Mouse (Mus musculus) E14TG2a.4 (cell line): Measurements from ENCODE around the gene Rfc5.

ENCODE experiments used
- H3K27me3 ChIP-seq: 2 replicates; pipeline ENCODE4 v1.6.1; 2014; ENCODE audit warnings: low read length, control low read depth; ENCODE audit not compliant: insufficient read depth
- H3K36me3 ChIP-seq: 2 replicates; pipeline ENCODE4 v1.6.1; 2014; ENCODE audit warnings: low read length, control low read depth; ENCODE audit not compliant: insufficient read depth
- H3K4me1 ChIP-seq: replicated peaks from 2 replicates; pipeline ENCODE4 v1.6.1; 2014; ENCODE audit warnings: low read depth, low read length, control low read depth
- H3K4me3 ChIP-seq: replicated peaks from 2 replicates; pipeline ENCODE4 v1.5.1; 2014; ENCODE audit warnings: mild to moderate bottlenecking, low read length
- H3K9me3 ChIP-seq: 2 replicates; pipeline ENCODE4 v1.6.1; 2014; ENCODE audit warnings: low read length, control low read depth
- CTCF ChIP-seq: conservative IDR thresholded peaks from 2 replicates; pipeline ENCODE4 v1.5.1; 2014; ENCODE audit warnings: low read length
- NANOG ChIP-seq: IDR thresholded peaks from 2 replicates; pipeline ENCODE4 v1.6.1; 2014; ENCODE audit warnings: borderline replicate concordance, low read length, mixed read lengths
- POU5F1 ChIP-seq: IDR thresholded peaks from 2 replicates; pipeline ENCODE4 v1.6.1; 2014; ENCODE audit warnings: low read length, borderline replicate concordance

The Rfc5 gene

GRCm38 (mm10) chr5:117357478-117358247, 31.2 kb downstream of the Rfc5 start:
- H3K4me3 ChIP-seq = peak overlapping the region; percentile 95
- H3K4me1 ChIP-seq = peaks cover 76% of the 10 kb centered on the region
- peaks cover 30% of the 10 kb centered on the region for H3K36me3 ChIP-seq
- H3K27me3 ChIP-seq = no peaks in the 10 kb centered on the region
- no peaks in the 10 kb centered on the region for H3K9me3 ChIP-seq
- no peak for TF ChIP-seq POU5F1
- no peak for TF ChIP-seq CTCF
- TF ChIP-seq NANOG = no peak

GRCm38 (mm10) chr5:117357129-117357477, 31.7 kb downstream of the Rfc5 start, which contains the start of gene Wsb2:
Gene Wsb2 (plus strand): TSS chr5:117357304.
- no peaks in the 10 kb centered on the region for H3K27me3 ChIP-seq
- H3K36me3 ChIP-seq = peaks cover 30% of the 10 kb centered on the region
- TF ChIP-seq CTCF = no peak
- TF ChIP-seq NANOG = no peak
- no peak for TF ChIP-seq POU5F1
- H3K4me3 ChIP-seq = peak within 1 kb of the TSS; percentile 95
- H3K9me3 ChIP-seq = no peaks in the 10 kb centered on the region
- peaks cover 75% of the 10 kb centered on the region for H3K4me1 ChIP-seq

DNA sequence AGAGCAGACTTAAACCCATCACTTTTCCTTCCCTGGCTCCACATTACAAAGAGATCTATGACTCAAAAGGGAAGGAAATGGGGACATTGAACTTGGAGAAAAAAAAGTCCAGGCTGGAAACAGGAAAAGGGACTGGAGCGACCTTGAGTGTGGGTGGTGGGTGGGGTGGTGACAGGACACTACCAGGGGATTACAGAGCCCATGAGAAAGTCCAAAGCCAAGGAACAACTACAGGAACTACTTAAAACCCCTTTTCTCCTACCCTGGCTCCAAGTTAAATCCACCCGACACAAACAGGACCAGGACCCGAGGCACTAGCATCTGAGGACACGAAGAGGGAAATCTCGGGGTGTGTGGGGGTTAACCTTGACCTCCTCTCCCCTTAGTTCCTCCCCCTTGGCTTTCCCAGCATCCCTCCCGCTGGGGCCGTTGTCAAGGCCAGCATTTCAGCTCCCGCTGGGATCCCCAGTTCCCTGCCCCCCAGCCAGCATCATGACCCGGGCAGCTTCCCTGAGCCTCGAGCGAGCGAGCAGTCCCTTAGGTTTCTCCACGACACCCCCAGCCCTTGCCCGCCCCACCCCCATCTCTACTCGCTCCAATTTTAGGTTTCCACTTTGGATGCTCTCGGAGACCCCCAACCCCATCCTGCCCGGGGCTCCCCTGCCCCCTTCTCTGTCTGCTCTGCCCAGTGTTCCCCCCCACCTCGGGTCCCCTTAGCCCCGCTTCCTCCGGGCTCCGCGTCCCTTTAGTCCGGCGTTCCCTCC, 32.3 kb downstream of the Rfc5 start:
- Histone ChIP-seq H3K4me1 (peaks cover 70% of the 10 kb centered on the region), H3K4me3 (peak overlapping the region; percentile 75), H3K36me3 (peaks cover 28% of the 10 kb centered on the region), H3K27me3 (no peaks in the 10 kb centered on the region), H3K9me3 (no peaks in the 10 kb centered on the region)
- TF ChIP-seq POU5F1 (no peak), CTCF (no peak), NANOG (no peak)

DNA sequence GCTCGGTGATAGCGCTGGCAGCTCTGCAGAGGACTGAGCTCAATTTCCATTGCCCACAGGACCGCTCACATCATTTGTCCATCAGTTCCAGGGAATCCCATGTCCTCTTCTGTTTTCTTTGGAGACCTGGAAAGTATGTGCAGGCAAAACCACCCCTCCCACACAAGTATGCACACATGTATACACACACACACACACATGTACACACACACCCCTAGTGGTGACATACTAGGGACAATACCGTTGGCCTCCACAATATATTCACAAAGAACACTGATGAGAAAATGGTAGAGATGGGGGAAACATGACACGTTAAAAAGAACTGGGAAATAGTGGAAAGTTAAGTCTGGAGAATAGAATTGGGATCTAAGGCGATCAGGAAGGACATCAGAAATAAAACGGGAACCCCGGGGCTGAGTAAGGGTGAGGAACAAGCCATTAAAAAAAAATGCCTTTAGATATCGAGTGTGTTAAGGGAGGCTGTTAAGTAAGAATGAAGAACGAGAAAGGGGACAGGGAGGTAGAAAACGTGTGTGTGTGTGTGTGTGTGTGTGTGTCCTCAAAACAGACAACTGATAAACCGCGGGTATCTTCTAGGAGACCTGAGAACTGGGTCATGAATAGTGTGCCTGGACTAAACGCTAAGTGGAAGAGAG, 33.1 kb downstream of the Rfc5 start:
- Histone ChIP-seq H3K4me3 (peak overlapping the region; percentile 75), H3K4me1 (peaks cover 62% of the 10 kb centered on the region), H3K27me3 (no peaks in the 10 kb centered on the region), H3K9me3 (no peaks in the 10 kb centered on the region), H3K36me3 (peaks cover 25% of the 10 kb centered on the region)
- TF ChIP-seq CTCF = 0 out of 2 replicates have a peak, but pooled peaks have one; percentile 4
- no peak for TF ChIP-seq NANOG

- no peak for TF ChIP-seq CTCF
- TF ChIP-seq POU5F1 = no peak
- no peak for TF ChIP-seq NANOG
- peaks cover 16% of the 10 kb centered on the region for H3K36me3 ChIP-seq
- 0 out of 2 replicates have a peak overlapping the region, but pooled peaks have one; percentile 21 for H3K4me3 ChIP-seq
- no peaks in the 10 kb centered on the region for H3K27me3 ChIP-seq
- peaks cover 57% of the 10 kb centered on the region for H3K4me1 ChIP-seq
- peaks cover 10% of the 10 kb centered on the region for H3K9me3 ChIP-seq
Measured at GRCm38 (mm10) chr5:117354121-117354520, 34.7 kb downstream of the Rfc5 start.

GRCm38 (mm10) chr5:117348279-117348678, 40.6 kb downstream of the Rfc5 start:
- Histone ChIP-seq H3K4me3 (peak overlapping the region; percentile 8; the same call in 1 of the 2 replicates), H3K9me3 (peaks cover 17% of the 10 kb centered on the region), H3K4me1 (peaks cover 64% of the 10 kb centered on the region), H3K36me3 (peaks cover 19% of the 10 kb centered on the region), H3K27me3 (no peaks in the 10 kb centered on the region)
- TF ChIP-seq CTCF = no peak
- TF ChIP-seq POU5F1 = no peak
- TF ChIP-seq NANOG = no peak

DNA sequence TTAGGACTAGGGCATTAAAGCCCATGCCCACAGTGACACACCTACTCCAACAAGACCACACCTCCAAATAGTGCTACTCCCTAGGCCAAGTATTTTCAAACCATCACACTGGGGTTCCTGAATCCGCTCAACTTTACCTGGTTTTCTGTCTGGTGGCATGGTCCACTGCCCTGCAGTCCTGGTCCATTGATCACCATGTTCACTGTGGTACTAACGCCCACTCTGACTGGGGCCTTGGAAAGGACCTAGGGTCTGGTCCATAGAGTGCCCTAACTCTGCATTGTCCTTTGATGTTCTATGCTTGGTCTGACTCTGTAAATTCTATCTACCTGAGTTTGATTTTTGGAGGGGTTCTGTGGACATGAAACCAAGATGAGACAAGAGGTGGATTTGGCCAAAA, 41.0 kb downstream of the Rfc5 start:
- peaks cover 17% of the 10 kb centered on the region for H3K9me3 ChIP-seq
- peak overlapping the region; percentile 8; the same call in 1 of the 2 replicates for H3K4me3 ChIP-seq
- peaks cover 17% of the 10 kb centered on the region for H3K36me3 ChIP-seq
- TF ChIP-seq POU5F1 (no peak), NANOG (no peak), CTCF (no peak)
- H3K4me1 ChIP-seq = peaks cover 62% of the 10 kb centered on the region
- no peaks in the 10 kb centered on the region for H3K27me3 ChIP-seq

- no peaks in the 10 kb centered on the region for H3K27me3 ChIP-seq
- TF ChIP-seq POU5F1 (no peak), CTCF (no peak), NANOG (no peak)
- H3K9me3 ChIP-seq = peaks cover 17% of the 10 kb centered on the region
- peaks cover 63% of the 10 kb centered on the region for H3K4me1 ChIP-seq
- no peak overlapping the region; the same call in 1 of the 2 replicates for H3K4me3 ChIP-seq
- peaks cover 10% of the 10 kb centered on the region for H3K36me3 ChIP-seq
Measured at GRCm38 (mm10) chr5:117347011-117347410, 41.8 kb downstream of the Rfc5 start.
